Mouse (Mus musculus): Measurements from ENCODE around the gene Proca1.
"Not testable (repeated sequence)": the region's sequence is repeated elsewhere in the genome, so short reads cannot be mapped to it uniquely, and the experiment has no call there.

Proca1 gene

DNA sequence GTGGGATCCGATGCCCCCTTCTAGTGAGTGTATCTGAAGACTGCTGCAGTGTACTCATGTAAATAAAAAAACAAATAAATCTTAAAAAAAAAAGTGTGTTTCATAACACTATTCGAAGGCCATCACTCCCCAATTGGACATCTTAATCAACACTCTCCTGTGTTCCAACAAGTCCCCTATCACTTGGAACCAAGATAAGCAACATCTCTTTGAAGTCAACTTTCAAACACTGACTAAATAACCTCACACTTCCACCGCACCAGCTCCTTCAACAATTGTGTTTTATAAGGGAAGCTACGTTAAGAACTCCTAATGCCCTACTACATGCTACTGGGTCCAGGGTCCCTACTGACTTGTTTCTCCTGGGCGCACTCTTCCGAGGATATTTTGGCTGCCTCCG, 10.7 kb upstream of the Proca1 start:
- no peak for DNase-seq (ENCODE audit: low spot score in 2 of 2)

DNA sequence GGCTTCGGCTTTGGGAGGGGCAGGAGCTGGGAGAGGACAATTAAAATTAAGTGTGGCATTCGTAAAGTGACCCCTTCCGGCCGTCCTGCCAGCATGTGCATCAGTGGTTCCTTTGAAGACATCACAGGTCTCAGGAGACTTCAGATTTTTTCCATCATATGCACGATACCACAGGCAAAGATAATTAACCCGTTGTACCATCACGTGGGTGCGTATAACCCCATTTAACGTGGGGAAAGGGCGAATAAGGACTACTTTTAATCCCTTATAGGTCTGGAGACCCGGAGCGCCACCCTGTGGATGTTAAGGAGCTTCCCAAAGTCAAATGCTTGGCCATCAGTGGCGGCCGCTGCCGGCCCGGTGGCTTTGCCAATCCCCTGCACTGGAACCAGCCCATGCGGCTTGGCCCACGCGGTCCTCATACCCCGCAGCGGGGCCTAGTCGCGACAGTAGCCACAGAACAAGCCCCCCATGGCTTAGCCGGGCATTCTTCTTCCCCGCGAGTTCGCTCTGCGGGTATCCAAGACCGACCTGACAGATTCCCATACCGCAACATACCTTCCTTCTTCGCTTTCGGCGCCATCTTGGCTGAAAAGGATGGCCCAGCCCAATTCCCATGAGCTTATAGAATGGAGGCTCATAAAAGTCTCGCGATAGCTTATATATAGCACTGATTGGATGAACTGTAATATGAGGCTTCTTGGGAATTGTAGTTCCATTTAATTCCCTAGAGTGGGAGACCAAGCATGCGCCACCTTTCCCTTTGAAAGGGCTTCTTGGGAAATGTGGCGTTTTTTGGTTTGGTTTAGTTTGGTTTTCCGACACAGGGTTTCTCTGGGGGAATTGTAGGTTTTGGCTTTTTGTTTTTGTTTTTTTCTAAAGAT, 10.0 kb upstream of the Proca1 start, which contains the start of gene Rpl23a:
Rpl23a (minus strand) TSS at position 624 of the 884 bp plus-strand sequence.
- peak; percentile 78 to 79 for DNase-seq (ENCODE audit: low spot score in 2 of 2)

DNA sequence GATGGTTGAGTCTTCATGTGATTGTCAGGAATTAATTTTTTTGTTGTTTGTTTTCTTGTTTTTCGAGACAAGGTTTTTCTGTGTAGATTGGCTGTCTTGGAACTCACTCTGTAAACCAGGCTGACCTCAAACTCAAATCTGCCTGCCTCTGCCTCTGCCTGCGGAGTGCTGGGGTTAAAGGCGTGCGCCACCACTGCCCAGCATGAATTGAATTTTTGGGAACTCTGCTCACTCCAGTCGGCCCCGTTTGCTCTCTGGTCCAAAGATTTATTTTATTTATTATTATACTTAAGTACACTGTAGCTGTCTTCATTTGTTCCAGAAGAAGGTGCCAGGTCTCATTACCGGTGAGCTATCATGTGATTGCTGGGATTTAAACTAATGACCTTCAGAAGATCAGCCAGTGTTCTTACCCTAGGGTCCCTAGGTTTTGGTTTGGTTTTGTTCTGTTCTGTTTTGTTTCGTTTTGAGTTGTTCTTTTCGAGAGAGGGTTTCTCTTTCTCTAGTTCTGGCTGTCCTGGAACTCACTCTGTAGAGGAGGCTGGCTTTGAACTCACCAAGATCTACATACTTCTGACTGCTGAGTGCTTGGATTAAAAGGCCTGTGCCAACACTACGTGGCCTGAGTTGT, 9.2 kb upstream of the Proca1 start:
- DNase-seq (ENCODE audit: low spot score in 2 of 2): no peak

DNA sequence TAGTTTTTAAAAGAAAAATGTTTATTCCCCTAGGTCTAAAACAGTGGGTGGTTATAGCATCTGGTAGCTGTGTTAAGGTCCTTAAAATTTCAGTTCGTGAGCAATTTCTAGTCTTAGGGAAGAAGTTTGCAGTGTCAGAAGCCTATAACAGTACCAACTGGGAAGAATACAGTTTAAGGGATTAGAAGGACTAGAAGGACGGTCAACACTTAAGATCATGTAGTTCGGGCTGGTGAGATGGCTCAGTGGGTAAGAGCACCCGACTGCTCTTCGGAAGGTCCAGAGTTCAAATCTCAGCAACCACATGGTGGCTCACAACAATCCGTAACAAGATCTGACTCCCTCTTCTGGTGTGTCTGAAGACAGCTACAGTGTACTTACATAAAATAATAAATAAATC, 8.5 kb upstream of the Proca1 start:
- not testable (repeated sequence) for DNase-seq (ENCODE audit: low spot score in 2 of 2)

DNA sequence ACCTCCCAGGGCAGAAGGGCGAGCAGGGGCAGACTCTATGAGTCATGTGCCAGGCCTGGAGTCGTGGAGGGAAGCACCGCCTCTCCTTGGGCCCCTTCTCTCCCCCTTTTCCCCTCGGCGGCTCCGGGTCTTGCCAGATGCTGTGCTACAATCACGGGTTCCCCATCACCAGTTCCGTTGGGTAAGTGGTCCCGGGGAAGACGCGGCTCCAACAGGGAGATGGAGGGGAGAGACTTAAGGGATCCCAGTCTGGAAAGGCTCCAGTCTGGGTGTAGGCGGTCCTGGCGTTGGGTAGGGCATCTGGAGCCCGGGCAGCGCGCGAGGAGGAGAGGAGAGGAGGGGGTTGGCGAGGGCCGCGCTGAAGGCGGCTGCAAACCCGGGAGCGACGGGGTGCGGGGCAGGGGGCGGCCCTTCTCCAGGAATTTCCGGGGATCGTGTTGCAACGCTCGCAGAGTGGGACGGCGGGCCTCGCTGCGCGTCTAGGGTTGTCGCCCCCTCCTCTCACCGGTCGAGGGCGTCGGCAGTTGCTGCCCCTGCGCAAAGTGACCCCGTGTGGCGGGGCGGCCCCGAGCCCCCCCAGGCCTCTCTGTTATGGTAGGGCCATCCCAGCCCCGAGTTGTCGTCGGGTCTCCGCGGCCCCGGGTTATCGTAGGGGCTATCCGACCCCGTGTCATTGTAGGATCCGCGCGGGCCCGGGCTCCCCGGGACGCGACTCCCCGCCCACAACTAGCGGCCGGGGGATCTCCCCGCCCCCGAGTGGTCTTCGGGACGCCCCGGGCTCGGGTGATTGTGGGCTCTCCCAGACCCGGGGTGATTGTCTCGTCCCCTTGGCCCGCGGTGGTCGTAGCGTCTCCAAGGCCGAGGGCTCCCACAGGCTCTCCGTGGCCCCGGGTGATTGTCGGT, 4.6 kb upstream of the Proca1 start, which contains the start of gene Rab34:
Rab34 (plus strand) TSS at position 100 of the 903 bp plus-strand sequence.
- DNase-seq (ENCODE audit: low spot score in 2 of 2): peak; percentile 34 to 44

DNA sequence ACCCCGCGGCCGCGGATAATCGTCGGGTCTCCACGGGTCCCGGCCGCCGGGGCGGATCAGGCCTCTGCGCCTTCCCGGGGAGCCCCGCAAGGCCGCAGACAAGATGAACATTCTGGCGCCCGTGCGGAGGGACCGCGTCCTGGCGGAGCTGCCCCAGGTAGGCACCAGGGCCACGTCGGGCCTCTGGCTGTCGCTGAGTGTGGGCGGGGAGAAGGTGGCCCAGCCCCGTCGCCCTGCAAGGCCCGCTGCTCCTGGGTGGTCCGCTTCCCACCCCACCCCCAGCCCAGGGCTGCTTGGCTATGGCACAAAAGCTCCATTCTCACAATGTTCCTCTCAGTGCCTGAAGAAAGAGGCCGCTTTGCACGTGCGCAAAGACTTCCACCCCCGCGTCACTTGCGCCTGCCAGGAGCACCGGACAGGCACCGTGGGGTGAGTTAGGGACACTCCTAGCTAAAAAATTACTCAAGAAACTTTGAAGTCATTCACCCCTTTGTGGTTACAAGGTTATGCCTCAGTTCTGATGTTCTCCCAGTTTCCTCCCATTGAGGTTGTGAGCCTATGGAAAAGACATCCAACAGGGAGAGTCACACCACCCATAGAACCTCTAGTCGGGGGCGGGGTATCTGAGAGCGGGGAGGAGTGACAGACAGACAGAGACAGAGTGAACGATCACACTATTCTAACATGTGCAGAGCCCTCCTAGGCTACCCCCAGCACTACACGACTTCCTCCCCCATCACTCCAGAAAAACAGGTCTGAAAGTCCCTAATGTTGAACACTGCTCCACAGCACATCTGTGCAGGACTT, 3.8 kb upstream of the Proca1 start:
- peak; percentile 54 to 60 for DNase-seq (ENCODE audit: low spot score in 2 of 2)

DNA sequence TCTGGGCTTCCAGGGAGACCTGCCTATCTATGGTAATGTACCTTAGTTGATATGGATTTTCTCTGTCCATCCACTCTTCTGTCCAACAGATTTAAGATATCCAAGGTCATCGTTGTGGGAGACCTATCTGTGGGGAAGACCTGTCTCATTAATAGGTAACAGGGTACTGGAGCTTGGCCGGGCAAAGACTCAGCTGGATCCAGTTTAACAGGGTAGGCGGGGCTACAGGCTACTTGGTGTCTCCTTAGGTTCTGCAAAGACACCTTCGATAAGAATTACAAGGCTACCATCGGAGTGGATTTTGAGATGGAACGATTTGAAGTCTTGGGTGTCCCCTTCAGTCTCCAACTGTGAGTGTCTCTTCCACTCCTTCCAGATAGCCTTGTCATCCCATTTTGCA, 3.2 kb upstream of the Proca1 start:
- DNase-seq (ENCODE audit: low spot score in 2 of 2): no peak

DNA sequence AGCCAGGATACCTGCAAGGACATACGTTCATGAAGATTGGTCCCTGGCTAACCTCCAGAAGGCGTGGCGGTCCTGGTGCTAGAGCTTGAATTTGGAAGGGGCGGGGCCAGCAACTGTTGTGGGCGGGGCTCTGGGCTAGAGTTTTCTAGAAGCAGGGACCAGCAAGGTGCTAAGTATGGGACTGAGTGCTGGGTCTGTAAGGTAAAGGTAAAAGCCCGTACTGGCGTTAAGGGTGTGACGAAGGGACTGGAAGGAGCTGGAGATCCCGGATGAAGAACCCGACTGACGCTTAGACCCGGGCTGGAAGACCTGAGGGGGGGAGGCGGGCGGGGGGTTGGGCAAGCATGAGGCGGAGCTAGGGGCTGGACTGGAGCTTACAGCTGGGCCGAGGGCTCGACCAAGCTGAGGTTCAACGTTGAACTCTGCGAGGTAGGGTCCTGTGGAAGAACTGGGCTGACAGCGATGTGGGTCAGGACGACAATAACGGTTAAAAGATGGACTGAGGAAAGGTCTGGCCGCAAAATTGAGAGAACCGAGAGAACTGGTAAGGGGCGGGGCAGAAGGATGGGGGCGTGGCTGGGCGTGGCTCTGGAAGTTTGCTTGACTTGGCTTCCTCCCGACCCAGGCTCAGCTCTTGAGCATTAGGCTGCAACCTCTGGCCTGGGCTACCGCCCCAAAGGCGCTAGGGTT, 1.4 kb downstream of the Proca1 start:
- no peak for DNase-seq (ENCODE audit: low spot score in 2 of 2)

DNA sequence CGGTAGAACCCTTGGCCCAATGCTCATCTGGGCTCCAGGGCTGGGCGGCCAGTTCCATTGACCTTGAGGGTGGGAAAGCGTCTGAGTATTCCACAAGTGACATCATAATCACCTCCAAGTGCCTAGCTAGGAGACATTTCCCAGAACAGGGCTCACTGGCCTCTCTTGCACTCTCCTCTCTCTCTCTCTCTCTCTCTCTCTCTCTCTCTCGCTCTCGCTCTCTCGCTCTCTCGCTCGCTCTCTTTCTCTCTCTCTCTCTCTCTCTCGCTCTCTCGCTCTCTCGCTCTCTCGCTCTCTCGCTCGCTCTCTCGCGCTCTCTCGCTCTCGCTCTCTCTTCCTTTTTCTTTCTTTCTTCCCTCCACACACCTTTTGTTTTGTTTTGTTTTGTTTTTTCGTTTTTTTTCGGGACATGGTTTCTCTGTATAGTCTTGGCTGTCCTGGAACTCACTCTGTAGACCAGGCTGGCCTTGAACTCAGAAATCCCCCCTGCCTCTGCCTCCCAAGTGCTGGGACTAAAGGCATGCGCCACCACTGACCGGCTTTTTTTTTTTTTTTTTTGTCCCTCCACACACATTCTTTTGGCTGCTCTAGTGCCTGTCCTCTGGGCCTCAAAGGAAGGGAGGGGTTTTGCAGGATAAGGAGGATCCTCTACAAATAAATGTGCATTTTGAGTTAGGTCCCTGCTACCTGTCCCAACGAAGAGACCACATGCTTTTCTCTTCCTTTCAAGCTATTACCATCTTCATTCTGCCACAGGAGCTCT, 2.1 kb downstream of the Proca1 start:
- no peak for DNase-seq (ENCODE audit: low spot score in 2 of 2)

DNA sequence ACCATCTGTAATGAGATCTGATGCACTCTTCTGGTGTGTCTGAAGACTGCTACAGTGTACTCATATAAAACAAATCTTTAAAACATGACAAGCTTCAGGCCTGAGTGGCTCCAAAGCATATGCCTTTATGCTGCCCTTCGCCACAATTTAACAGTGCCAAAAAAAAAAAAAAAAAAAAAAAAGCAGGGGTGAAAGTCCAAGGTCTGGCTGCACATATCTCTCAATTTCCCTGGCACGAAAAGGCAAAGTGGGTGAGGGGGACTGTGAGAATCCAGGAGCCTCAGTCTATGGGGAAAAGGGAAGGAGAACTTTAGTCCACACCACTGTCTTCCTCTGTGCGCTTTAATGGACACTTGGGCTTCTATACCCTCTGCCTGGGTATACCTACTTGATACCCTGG, 9.2 kb downstream of the Proca1 start:
- no peak for DNase-seq (ENCODE audit: low spot score in 2 of 2)

DNA sequence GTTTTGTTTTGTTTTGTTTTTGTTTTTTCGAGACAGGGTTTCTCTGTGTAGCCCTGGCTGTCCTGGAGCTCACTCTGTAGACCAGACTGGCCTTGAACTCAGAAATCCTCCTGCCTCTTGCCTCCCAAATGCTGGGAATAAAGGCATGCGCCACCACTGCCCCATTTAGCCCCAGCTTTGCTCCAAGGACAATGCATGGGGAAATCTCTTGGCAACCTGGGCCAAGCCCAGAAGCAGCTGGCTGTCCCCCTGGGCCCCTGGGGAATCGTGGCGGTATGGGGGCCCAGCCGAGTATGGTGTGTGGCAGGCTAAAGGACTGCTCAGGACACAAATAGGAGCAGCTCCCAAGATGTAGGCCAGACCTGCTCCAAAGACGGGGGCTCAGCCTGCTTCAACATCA, 11.1 kb downstream of the Proca1 start:
- DNase-seq (ENCODE audit: low spot score in 2 of 2): no peak

DNA sequence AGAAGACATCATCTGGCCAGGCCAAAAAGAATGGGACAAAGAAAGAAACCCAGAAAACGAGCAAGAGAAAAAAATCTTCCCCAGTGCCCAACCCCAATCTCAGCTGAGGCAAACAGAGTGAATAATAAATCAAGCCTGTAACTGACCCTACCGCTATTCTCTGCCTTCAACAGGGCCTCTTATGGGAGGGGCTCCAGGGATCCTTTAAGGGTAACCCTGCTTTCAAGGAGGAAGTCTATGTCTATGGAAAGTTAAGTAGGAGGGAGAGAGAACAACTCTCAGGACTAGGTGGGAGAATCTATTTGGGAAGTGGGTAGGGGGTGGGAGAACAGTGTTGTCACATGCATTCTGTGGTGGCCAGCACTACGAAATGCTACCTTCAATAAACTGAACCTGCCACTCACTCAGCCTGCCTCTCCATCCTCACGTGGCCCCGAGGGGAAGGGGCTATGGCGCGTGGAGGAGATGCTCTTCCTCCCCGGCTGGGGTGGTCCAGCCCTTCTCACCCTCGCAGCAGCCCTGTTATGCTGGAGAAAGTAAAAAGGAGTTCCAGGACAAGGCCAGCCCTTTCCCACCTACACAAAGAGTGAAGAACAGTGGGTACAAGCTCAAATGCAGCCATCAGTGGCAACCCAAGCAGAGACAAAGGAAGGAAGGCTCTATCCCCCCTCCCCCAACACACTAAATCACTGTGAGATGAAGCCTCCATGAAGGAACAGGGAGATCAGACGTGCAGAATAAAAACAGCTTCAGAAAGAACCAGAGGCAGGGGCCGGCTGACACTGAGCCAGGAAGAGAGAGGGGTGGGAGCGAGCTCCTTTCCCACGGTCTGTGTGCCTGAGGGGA, 12.4 kb downstream of the Proca1 start:
- DNase-seq (ENCODE audit: low spot score in 2 of 2): no peak

DNA sequence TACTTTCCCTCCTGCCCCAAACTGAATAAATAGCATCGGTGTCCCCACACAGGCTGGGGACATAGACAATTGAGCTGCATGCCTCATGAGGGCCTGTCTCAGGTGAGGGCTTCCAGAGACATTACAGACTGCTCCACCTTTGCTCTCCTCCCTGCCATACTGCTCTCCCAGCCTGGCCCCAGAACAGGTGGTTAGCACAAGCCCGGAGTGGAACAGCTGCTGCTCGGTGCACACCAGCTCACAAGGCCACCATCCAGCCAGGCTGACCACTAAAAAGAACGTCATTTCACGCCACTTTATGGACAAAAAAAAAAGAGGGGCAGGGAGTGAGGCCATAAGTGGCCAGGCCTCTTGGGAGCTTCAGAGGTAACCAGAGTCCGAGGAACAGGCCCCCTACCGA, 14.0 kb downstream of the Proca1 start:
- DNase-seq (ENCODE audit: low spot score in 2 of 2): no peak

DNA sequence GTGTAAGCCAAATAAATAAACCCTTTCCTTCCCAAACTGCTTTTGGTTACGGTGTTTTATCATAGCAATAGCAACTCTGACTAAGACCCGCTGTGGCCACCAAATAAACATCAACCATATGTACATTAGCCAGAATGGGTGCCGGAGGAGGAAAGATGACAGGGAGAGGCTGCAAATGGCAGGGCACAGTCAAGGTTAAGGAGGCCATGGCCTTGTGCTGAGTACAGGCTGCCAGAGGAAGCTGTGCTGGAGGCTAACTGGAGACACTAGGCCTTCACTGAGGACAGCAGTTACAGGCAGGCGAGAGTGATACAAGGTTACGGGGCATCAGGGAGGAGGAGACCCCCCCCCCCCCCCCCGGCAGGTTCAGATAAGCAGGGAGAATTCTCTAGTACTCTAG, 16.7 kb downstream of the Proca1 start:
- DNase-seq (ENCODE audit: low spot score in 2 of 2): no peak

DNA sequence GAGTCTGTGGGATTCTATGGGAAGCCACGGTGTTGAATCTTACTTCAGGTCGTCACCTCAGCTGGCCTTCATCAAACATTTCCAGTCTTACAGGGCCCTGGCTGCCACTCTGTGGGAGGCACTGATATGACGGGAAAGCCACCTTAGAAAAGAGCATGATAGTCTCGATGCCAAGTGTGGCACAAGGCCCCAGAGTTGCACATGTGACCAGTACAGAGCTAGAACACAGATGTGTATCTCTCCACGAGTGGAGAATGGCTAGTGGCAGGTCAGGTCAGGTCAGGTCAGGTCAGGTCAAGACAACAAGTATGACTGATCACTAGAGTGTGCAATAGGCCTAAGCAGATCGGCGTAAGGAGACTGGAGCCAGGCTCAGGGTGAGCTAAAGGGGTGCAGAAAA, 17.4 kb downstream of the Proca1 start:
- no peak for DNase-seq (ENCODE audit: low spot score in 2 of 2)

DNA sequence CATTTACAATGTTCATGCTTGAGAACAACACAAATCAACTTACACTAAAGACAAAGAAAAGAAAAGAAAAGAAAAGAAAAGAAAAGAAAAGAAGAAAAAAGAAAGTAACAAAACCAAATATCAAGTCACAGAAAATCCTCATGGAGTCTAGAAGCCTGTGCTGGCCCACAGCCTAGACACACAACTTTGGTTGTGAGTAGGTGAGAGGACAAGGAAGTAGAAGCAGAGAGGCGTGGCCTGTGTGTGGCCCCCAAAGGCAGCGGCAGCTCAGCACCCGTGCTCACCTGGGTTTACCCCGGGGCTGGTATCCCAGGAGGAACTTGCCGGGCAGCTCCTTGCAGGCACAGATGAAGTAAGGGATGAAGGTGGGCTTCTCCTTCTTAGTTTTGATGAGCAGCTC, 18.3 kb downstream of the Proca1 start:
- no peak for DNase-seq (ENCODE audit: low spot score in 2 of 2)

DNA sequence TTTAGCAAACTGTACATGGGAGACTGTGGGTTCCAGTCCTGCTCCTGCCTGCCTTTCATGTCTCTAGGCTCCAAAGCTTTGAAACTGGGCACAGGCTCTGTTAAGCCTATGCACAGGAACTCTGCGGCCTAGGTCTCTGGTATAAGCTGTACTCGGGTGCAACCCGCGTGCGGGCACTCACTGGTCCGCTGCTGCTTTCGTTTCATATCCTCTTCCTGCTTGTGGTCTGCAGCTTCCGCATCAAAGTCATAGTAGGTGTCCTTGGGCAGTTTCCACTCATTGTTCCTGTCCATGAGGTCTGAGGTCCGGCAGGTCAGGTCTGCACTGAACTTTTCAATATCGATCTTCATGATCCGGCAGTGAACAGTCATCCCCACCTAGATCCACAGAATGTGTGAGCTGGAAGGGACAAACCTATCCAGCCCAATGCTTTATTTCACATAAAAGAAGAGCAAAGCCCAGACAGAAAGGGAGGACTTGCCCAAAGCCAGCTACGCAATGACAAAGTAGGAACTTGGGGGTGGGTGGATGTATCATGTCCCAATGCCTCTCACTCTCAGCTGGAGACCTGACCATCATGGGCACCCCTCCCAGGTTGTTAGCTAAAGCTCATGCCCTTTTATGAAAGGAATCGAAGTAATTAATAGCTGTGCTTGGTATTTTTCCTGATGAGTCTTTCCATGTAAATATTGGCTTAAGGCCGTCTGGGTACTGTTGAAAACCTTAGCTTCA, 20.1 kb downstream of the Proca1 start:
- no peak for DNase-seq (ENCODE audit: low spot score in 2 of 2)

DNA sequence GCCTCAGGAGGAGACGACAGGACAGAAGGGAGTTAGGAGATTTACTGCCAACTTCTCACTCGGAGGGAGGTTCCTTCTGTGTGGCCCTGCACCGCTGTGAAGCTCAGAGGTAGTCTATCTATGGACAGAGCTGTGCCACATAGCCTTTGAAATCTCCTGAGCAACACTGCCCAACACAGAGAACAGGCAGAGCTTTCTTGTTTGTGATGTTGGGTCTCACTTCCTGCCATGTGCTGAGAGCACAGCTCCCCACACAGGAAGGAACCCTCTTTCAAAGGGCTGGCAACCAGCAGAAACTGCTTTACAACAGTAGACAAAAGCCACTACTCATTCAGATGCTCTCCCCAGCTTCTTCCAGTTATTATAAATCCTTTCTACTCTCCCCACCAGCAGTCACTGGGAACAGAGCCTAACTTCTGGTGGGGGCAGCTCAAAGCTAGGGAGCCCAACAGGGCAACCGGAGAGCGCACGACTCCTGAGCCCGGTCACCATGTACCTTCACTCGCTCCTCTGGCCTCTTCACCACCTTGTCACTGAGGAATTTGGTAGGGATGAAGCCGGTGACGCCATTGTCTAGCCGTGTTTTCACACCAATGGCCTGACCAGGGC, 22.6 kb downstream of the Proca1 start:
- no peak for DNase-seq (ENCODE audit: low spot score in 2 of 2)

All from frontal cortex, postnatal 25 days (tissue).